Mouse (Mus musculus): ENCODE measurements at regions not wholly inside any gene's neighbourhood (a gene's known extent, or its start where the extent isn't known, plus 50 kb on each side); places are given as distances from the start of the nearest gene placed in this dataset.

- Histone ChIP-seq H3K4me2 (replicated peaks; ENCODE audit: low read depth, low read length) (no peak overlapping the region), H3K4me1 (ENCODE audit: insufficient read depth, low read depth, low read length) (no peaks in the 10 kb centered on the region), H3K4me3 (ENCODE audit: low read depth, low read length) (no peak overlapping the region), H3K27me3 (replicated peaks; ENCODE audit: insufficient read depth, low read length) (no peaks in the 10 kb centered on the region), H3K27ac (ENCODE audit: low read length) (no peak overlapping the region), H3K9me3 (ENCODE audit: low read length) (no peaks in the 10 kb centered on the region), H3K9ac (replicated peaks; ENCODE audit: low read depth) (no peak overlapping the region), H3K36me3 (ENCODE audit: insufficient read depth, low read length) (no peaks in the 10 kb centered on the region)
- DNase-seq (ENCODE audit: low spot score) (no peak), ATAC-seq (no peak)
- TF ChIP-seq CTCF (IDR thresholded peaks at IDR 0.05) (no peak), EP300 (IDR thresholded peaks at IDR 0.05) (no peak)
- WGBS, result 73% methylated on average over 3 of the region's 3 CpGs
Measured at GRCm38 (mm10) chr13:101535331-101535866, 232.6 kb downstream of the Pik3r1 start.

- H3K36me3 ChIP-seq (ENCODE audit: insufficient read depth, low read length), result no peaks in the 10 kb centered on the region
- no peak overlapping the region for H3K4me2 ChIP-seq (replicated peaks; ENCODE audit: low read depth, low read length)
- no peak overlapping the region for H3K4me3 ChIP-seq (ENCODE audit: low read depth, low read length)
- no peaks in the 10 kb centered on the region for H3K9me3 ChIP-seq (ENCODE audit: low read length)
- H3K9ac ChIP-seq (replicated peaks; ENCODE audit: low read depth), result no peak overlapping the region
- no peak for ATAC-seq
- no peaks in the 10 kb centered on the region for H3K4me1 ChIP-seq (ENCODE audit: insufficient read depth, low read depth, low read length)
- TF ChIP-seq CTCF (IDR thresholded peaks at IDR 0.05) (no peak), EP300 (IDR thresholded peaks at IDR 0.05) (no peak)
- H3K27me3 ChIP-seq (replicated peaks; ENCODE audit: insufficient read depth, low read length), result no peaks in the 10 kb centered on the region
- WGBS, result 68% methylated on average over 6 of the region's 6 CpGs
- DNase-seq (ENCODE audit: low spot score), result no peak
- no peak overlapping the region for H3K27ac ChIP-seq (ENCODE audit: low read length)
Measured at GRCm38 (mm10) chr13:101534490-101534889, 233.5 kb downstream of the Pik3r1 start.

- DNase-seq (ENCODE audit: low spot score) (no peak), ATAC-seq (no peak)
- Histone ChIP-seq H3K4me2 (replicated peaks; ENCODE audit: low read depth, low read length) (no peak overlapping the region), H3K4me3 (ENCODE audit: low read depth, low read length) (no peak overlapping the region), H3K9ac (replicated peaks; ENCODE audit: low read depth) (no peak overlapping the region), H3K9me3 (ENCODE audit: low read length) (no peaks in the 10 kb centered on the region), H3K36me3 (ENCODE audit: insufficient read depth, low read length) (no peaks in the 10 kb centered on the region), H3K27me3 (replicated peaks; ENCODE audit: insufficient read depth, low read length) (no peaks in the 10 kb centered on the region), H3K27ac (ENCODE audit: low read length) (no peak overlapping the region), H3K4me1 (ENCODE audit: insufficient read depth, low read depth, low read length) (no peaks in the 10 kb centered on the region)
- WGBS, result 40% methylated on average over 4 of the region's 4 CpGs
- no peak for TF ChIP-seq CTCF (IDR thresholded peaks at IDR 0.05)
- no peak for TF ChIP-seq EP300 (IDR thresholded peaks at IDR 0.05)
Measured at GRCm38 (mm10) chr13:101532913-101533312, 235.1 kb downstream of the Pik3r1 start.

- TF ChIP-seq CTCF (IDR thresholded peaks at IDR 0.05) (no peak), EP300 (IDR thresholded peaks at IDR 0.05) (no peak)
- Histone ChIP-seq H3K9ac (replicated peaks; ENCODE audit: low read depth) (no peak overlapping the region), H3K4me1 (ENCODE audit: insufficient read depth, low read depth, low read length) (no peaks in the 10 kb centered on the region), H3K27ac (ENCODE audit: low read length) (no peak overlapping the region), H3K27me3 (replicated peaks; ENCODE audit: insufficient read depth, low read length) (no peaks in the 10 kb centered on the region), H3K9me3 (ENCODE audit: low read length) (no peaks in the 10 kb centered on the region), H3K4me2 (replicated peaks; ENCODE audit: low read depth, low read length) (no peak overlapping the region), H3K36me3 (ENCODE audit: insufficient read depth, low read length) (no peaks in the 10 kb centered on the region), H3K4me3 (ENCODE audit: low read depth, low read length) (no peak overlapping the region)
- WGBS, result 79% methylated on average over 5 of the region's 5 CpGs
- DNase-seq (ENCODE audit: low spot score), result no peak
- no peak for ATAC-seq
Measured at GRCm38 (mm10) chr13:101527691-101528090, 240.3 kb downstream of the Pik3r1 start.

- no peak for DNase-seq (ENCODE audit: low spot score)
- H3K36me3 ChIP-seq (ENCODE audit: insufficient read depth, low read length), result no peaks in the 10 kb centered on the region
- H3K4me1 ChIP-seq (ENCODE audit: insufficient read depth, low read depth, low read length), result no peaks in the 10 kb centered on the region
- no peaks in the 10 kb centered on the region for H3K9me3 ChIP-seq (ENCODE audit: low read length)
- H3K4me2 ChIP-seq (replicated peaks; ENCODE audit: low read depth, low read length), result no peak overlapping the region
- no peak for ATAC-seq
- WGBS, result 95% methylated on average over 3 of the region's 3 CpGs
- no peak overlapping the region for H3K9ac ChIP-seq (replicated peaks; ENCODE audit: low read depth)
- H3K4me3 ChIP-seq (ENCODE audit: low read depth, low read length), result no peak overlapping the region
- no peaks in the 10 kb centered on the region for H3K27me3 ChIP-seq (replicated peaks; ENCODE audit: insufficient read depth, low read length)
- TF ChIP-seq CTCF (IDR thresholded peaks at IDR 0.05), result no peak
- no peak for TF ChIP-seq EP300 (IDR thresholded peaks at IDR 0.05)
- H3K27ac ChIP-seq (ENCODE audit: low read length), result no peak overlapping the region
Measured at GRCm38 (mm10) chr13:101524781-101525180, 243.2 kb downstream of the Pik3r1 start.

- Histone ChIP-seq H3K36me3 (ENCODE audit: insufficient read depth, low read length) (no peaks in the 10 kb centered on the region), H3K4me2 (replicated peaks; ENCODE audit: low read depth, low read length) (no peak overlapping the region), H3K4me3 (ENCODE audit: low read depth, low read length) (no peak overlapping the region), H3K4me1 (ENCODE audit: insufficient read depth, low read depth, low read length) (no peaks in the 10 kb centered on the region), H3K27ac (ENCODE audit: low read length) (no peak overlapping the region), H3K27me3 (replicated peaks; ENCODE audit: insufficient read depth, low read length) (no peaks in the 10 kb centered on the region), H3K9ac (replicated peaks; ENCODE audit: low read depth) (no peak overlapping the region), H3K9me3 (ENCODE audit: low read length) (no peaks in the 10 kb centered on the region)
- TF ChIP-seq EP300 (IDR thresholded peaks at IDR 0.05) (no peak), CTCF (IDR thresholded peaks at IDR 0.05) (no peak)
- WGBS, result 70% methylated on average over 3 of the region's 3 CpGs
- DNase-seq (ENCODE audit: low spot score), result no peak
- ATAC-seq, result no peak
Measured at GRCm38 (mm10) chr13:101524223-101524622, 243.8 kb downstream of the Pik3r1 start.

GRCm38 (mm10) chr13:101523492-101523891, 244.5 kb downstream of the Pik3r1 start:
- Histone ChIP-seq H3K9me3 (ENCODE audit: low read length) (no peaks in the 10 kb centered on the region), H3K9ac (replicated peaks; ENCODE audit: low read depth) (no peak overlapping the region), H3K27me3 (replicated peaks; ENCODE audit: insufficient read depth, low read length) (no peaks in the 10 kb centered on the region), H3K36me3 (ENCODE audit: insufficient read depth, low read length) (no peaks in the 10 kb centered on the region), H3K27ac (ENCODE audit: low read length) (no peak overlapping the region), H3K4me3 (ENCODE audit: low read depth, low read length) (no peak overlapping the region), H3K4me2 (replicated peaks; ENCODE audit: low read depth, low read length) (no peak overlapping the region), H3K4me1 (ENCODE audit: insufficient read depth, low read depth, low read length) (no peaks in the 10 kb centered on the region)
- DNase-seq (ENCODE audit: low spot score) (no peak), ATAC-seq (no peak)
- 75% methylated on average over 3 of the region's 3 CpGs for WGBS
- TF ChIP-seq CTCF (IDR thresholded peaks at IDR 0.05), result no peak
- no peak for TF ChIP-seq EP300 (IDR thresholded peaks at IDR 0.05)
